Mouse (Mus musculus) large intestine, adult 2 months (tissue): ENCODE results near the gene Dmrt1. TPM values are rescaled to one million over a fixed set of nuclear protein-coding genes. Genes with fewer than 3 reads are reported as not detected.

Experiments used
- DNase-seq: peaks from one replicate; pipeline ENCODE4 v3.0.0-alpha.2; 2012; ENCODE audit warnings: low read depth, low spot score
- WGBS: fragments of 180-500 bp; shearing (Covaris S2); methylation state at CpG from one replicate; pipeline ENCODE4 v1.1.7; 2018; 5-methylcytosine and 5-hydroxymethylcytosine counted together
- polyA plus RNA-seq: library from polyadenylated mRNA; depleted of rRNA; stranded (reverse); fragments of >200 nt; gene quantifications from 2 replicates; pipeline ENCODE4 v1.2.3, GENCODE M21; 2012

Dmrt1 gene
- polyA plus RNA-seq, 1 experiment, result not detected

- DNase-seq, result no peak
Observed at GRCm38 (mm10) chr19:25550346-25550745, 44.9 kb downstream of the Dmrt1 start.

GRCm38 (mm10) chr19:25551053-25551452 lies 45.6 kb downstream of the Dmrt1 start:
- no peak for DNase-seq
- 62% methylated on average over 5 of the region's 5 CpGs for WGBS

More at GRCm38 (mm10) chr19:25550346-25550745, 44.9 kb downstream of the Dmrt1 start:
- WGBS, result 48% methylated on average over 5 of the region's 5 CpGs

- WGBS, result 34% methylated on average over 12 of the region's 12 CpGs
- no peak for DNase-seq
Observed at GRCm38 (mm10) chr19:25564430-25564829, 59.0 kb downstream of the Dmrt1 start.

- 32% methylated on average over 7 of the region's 7 CpGs for WGBS
- no peak for DNase-seq
Observed at GRCm38 (mm10) chr19:25569778-25570177, 64.4 kb downstream of the Dmrt1 start.

- WGBS, result 33% methylated on average over 10 of the region's 10 CpGs
- DNase-seq, result no peak
Observed at GRCm38 (mm10) chr19:25574431-25574830, 69.0 kb downstream of the Dmrt1 start.

GRCm38 (mm10) chr19:25574981-25575814 lies 69.8 kb downstream of the Dmrt1 start:
- 9% methylated on average over 17 of the region's 17 CpGs for WGBS
- no peak for DNase-seq

- DNase-seq, result no peak
- WGBS, result 71% methylated on average over 2 of the region's 2 CpGs
Observed at GRCm38 (mm10) chr19:25578358-25578757, 72.9 kb downstream of the Dmrt1 start.

- 91% methylated on average over 2 of the region's 2 CpGs for WGBS
- no peak for DNase-seq
Observed at GRCm38 (mm10) chr19:25579440-25579839, 74.0 kb downstream of the Dmrt1 start.

GRCm38 (mm10) chr19:25597717-25598232 lies 92.4 kb downstream of the Dmrt1 start:
- WGBS, result 51% methylated on average over 3 of the region's 3 CpGs
- DNase-seq, result no peak

GRCm38 (mm10) chr19:25598626-25599025 lies 93.2 kb downstream of the Dmrt1 start:
- DNase-seq, result no peak
- 12% methylated on average over 4 of the region's 4 CpGs for WGBS

- DNase-seq, result no peak
- WGBS, result 5% methylated on average over 8 of the region's 8 CpGs
Observed at GRCm38 (mm10) chr19:25601966-25602365, 96.5 kb downstream of the Dmrt1 start.

- WGBS, result 5% methylated on average over 21 of the region's 21 CpGs
Observed at GRCm38 (mm10) chr19:25607461-25608205, 102.2 kb downstream of the Dmrt1 start.

GRCm38 (mm10) chr19:25608206-25608580 lies 102.8 kb downstream of the Dmrt1 start:
- DNase-seq, result no peak
- WGBS, result 9% methylated on average over 7 of the region's 7 CpGs

More at GRCm38 (mm10) chr19:25607461-25608205, 102.2 kb downstream of the Dmrt1 start:
- no peak for DNase-seq

GRCm38 (mm10) chr19:25608961-25609850 lies 103.8 kb downstream of the Dmrt1 start:
- DNase-seq, result no peak
- WGBS, result 4% methylated on average over 33 of the region's 33 CpGs

GRCm38 (mm10) chr19:25610015-25610410 lies 104.6 kb downstream of the Dmrt1 start, which contains the start of gene Dmrt3:
Gene Dmrt3, plus strand, starts transcription at chr19:25610301.
- WGBS, result 2% methylated on average over 29 of the region's 29 CpGs
- no peak for DNase-seq

- DNase-seq, result no peak
- WGBS, result under 1% methylated on average over 66 of the region's 71 CpGs
Observed at GRCm38 (mm10) chr19:25610411-25611111, 105.1 kb downstream of the Dmrt1 start.

GRCm38 (mm10) chr19:25611116-25611515 lies 105.7 kb downstream of the Dmrt1 start:
- WGBS, result 2% methylated on average over 42 of the region's 42 CpGs
- DNase-seq, result no peak

GRCm38 (mm10) chr19:25611876-25612805 lies 106.7 kb downstream of the Dmrt1 start:
- DNase-seq, result no peak
- WGBS, result 17% methylated on average over 16 of the region's 16 CpGs
